Mouse (Mus musculus) T-helper 1 cell (primary cell): ENCODE measurements around the gene Snrpb2.

Experiments used
- in situ Hi-C: fragments of 300-600 bp; cut with MboI, MseI; formaldehyde crosslinking; loops from one replicate; pipeline ENCODE4 v1.15.1; 2025; ENCODE audit warnings: high pct_unique_total_duplicates

Gene Snrpb2

GRCm38 (mm10) chr2:143062812-143063792, at the start of gene Snrpb2:
TSS of gene Snrpb2 (plus strand) at chr2:143063039.
- in situ Hi-C loops, result no loop called here

DNA sequence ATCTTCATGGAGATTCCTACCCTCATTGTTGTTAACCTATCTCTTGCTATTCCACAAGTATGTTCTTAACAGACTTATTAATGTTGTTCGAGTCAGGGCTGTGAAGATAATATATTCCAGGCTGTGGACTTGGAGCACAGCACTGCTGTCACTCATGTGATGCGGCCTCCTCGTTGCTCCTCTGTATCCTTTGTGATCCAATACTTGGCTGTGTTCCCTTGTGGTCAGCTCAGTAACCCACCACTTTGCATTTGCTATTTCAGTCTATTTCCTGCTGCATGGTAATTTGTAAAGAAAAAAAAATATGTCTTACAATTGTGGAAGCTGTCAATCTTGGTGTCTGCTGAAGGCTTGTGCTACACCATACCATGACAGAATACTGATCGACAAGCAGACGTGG, 49.8 kb upstream of the Snrpb2 start:
- in situ Hi-C loops, result no loop called here

DNA sequence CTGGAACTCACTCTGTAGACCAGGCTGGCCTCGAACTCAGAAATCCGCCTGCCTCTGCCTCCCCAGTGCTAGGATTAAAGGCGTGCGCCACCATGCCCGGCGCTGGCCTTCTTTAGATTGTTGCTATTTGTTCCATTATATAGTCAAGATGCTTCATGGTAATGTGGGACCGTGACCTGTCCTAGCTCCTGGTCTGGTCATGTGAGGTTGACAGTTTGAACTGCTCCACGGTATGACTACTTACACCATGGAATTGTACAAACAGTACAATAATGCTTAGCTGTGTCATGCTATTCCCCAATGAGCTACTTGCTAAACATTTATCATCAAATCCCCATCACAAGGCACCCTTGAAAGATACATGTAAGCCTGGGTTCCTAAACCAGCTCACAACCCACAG, 44.8 kb upstream of the Snrpb2 start:
- in situ Hi-C loops, result no loop called here

- in situ Hi-C loops, result no loop called here
Observed at GRCm38 (mm10) chr2:143018591-143019130, 44.2 kb upstream of the Snrpb2 start.

GRCm38 (mm10) chr2:143019727-143020126, 43.1 kb upstream of the Snrpb2 start:
- in situ Hi-C loops, result no loop called here

GRCm38 (mm10) chr2:143023331-143023730, 39.5 kb upstream of the Snrpb2 start:
- in situ Hi-C loops, result no loop called here

DNA sequence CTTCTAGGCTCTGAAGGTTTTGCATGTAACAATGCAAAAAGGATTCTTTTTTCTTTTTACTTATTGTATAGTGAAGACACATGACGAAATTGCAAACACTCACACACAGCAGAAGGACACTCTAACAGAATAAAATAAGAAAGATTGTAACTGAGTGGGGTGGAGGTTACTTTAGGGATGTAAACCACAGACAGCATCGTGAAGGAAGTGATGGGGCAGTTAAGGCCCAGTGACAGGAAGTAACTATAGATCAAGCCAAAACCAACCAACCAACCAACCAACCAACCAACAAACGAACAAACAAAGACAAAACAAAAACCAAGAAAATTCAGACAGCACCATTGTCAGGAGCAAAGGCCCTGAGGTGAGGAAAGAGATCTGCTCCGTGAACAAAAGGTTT, 38.6 kb upstream of the Snrpb2 start:
- in situ Hi-C loops, result no loop called here

GRCm38 (mm10) chr2:143031283-143031682, 31.6 kb upstream of the Snrpb2 start:
- in situ Hi-C loops, result no loop called here

DNA sequence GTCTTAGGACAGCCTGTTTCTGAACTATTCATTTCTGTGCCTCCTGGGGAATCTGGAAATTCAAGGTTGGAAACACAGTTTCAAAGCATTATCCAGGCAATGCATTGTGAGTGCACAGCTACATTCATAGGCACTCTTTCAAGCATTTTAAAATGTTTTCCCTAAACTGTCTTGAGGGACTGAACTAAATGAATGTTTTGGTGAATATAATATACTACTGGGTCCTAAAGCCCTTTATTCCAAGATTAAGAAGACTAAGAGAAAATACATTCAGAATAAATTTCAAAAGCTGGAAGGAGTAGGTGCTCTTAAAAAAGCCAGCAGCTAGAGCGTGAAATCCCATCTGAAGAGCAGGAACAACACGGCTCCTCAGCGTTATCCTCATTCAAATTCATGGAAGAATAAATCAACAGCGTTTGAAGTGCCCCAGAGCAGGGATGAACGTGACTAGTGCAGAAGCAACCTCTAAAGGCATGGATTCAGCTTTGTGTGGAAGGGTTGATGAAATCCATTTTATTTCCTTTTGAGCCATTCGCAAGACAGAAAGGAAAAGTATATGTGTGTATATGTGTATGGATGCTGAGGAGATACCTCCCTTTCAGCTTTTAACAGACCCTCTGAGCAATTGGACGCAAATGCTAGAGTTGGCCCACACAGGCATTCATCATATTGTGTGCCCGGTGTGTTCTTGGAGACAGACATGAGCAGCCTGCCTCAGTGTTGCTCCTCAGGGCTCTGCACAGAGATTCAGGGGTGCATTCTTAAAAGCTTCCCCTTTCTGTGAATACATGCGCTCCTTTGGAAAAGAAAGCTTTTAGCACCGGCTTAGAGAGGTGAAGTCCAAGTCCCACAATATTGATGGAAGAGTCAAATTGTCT, 30.2 kb upstream of the Snrpb2 start:
- in situ Hi-C loops, result no loop called here

- in situ Hi-C loops, result no loop called here
Observed at GRCm38 (mm10) chr2:143034350-143035085, 28.3 kb upstream of the Snrpb2 start.

DNA sequence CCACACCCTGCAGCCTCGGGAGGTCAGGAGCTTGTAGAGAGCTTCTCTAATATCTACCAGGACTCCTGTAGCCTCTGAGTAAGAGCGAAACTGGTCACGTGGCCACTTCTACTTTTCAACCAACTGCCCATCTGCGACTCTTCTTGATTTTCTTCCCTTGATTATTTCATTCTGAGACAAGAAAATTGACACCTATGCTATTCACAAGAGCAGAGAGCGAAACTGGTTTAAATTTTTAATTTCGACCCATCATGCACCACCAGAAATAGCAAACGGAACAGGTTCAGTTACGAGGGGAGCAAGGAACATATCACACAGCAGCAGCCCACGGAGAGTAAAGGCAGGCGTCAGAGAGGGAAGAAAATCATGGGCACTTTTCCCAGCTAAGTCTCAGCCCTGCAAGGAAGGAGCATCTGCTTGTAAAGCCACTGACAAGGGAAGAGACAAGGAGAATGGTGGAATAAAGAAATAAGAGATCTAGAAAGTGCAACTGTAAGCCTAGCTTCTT, 27.7 kb upstream of the Snrpb2 start:
- in situ Hi-C loops, result no loop called here

DNA sequence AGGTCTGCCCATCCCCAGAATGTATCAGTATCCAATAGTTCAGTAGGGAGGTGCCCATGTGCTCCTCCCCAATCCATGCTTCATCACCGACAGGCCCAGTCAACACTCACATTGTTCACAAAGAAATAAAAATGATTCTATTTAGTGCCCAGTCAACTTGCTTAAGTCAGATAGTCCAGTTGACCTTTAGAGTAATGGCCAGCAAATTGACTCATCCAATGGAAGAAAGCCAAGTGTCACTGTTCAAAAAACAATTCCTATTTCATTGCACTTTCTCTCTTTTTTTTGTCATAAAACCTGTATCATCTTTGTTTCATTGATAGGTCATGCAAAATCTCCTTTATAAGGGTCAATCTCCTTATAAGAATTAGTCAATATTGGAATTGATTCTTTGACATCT, 21.2 kb upstream of the Snrpb2 start:
- in situ Hi-C loops, result no loop called here

- in situ Hi-C loops, result no loop called here
Observed at GRCm38 (mm10) chr2:143055251-143055650, 7.6 kb upstream of the Snrpb2 start.

GRCm38 (mm10) chr2:143056736-143057135, 6.1 kb upstream of the Snrpb2 start:
- in situ Hi-C loops, result no loop called here

GRCm38 (mm10) chr2:143062432-143062811, 417 bp upstream of the Snrpb2 start:
- in situ Hi-C loops, result no loop called here

GRCm38 (mm10) chr2:143065914-143066313, 3.1 kb downstream of the Snrpb2 start:
- in situ Hi-C loops, result no loop called here

DNA sequence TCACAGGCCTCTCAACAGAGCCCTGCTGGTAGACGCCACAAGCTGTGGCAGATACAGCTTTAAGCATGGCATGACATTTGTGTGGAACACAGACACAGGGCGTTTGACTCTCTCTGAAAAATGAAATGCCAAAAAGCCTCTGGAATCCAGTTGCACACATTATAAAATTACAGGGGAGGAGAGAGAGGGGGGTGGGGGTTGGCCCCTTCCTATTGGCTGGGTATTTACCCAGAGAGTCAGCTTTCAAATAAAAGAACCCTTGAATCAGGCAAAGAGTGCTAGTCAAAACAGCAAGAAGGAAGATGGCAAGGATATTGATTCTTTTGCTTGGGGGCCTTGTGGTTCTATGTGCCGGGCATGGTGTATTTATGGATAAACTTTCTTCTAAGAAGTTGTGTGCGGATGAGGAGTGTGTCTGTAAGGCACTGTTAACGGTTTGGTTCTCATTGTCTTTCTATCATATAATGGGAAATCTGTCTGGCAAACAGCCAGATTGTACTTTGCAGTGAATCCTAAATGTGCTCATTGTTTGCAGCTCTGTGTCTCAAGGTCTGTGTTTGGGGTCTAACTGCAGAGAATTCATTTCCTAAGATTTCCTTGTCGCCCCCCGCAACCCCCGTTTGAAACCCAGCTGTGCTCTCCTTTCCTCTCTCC, 15.5 kb downstream of the Snrpb2 start, which contains the start of gene Otor:
TSS of gene Otor (plus strand) at position 276 of the 654 bp plus-strand sequence.
- in situ Hi-C loops, result no loop called here

GRCm38 (mm10) chr2:143081693-143082092, 18.9 kb downstream of the Snrpb2 start:
- in situ Hi-C loops, result no loop called here

- in situ Hi-C loops, result no loop called here
Observed at GRCm38 (mm10) chr2:143084852-143085397, 22.1 kb downstream of the Snrpb2 start.

- in situ Hi-C loops, result no loop called here
Observed at GRCm38 (mm10) chr2:143089866-143090265, 27.0 kb downstream of the Snrpb2 start.
